Mouse (Mus musculus): Measurements from ENCODE around the gene Mcm5.

The Mcm5 gene

GRCm38 (mm10) chr8:75093399-75094156, 15.8 kb upstream of the Mcm5 start, which contains the start of gene Hmox1:
Gene Hmox1, plus strand, starts transcription at chr8:75093621.
- in situ Hi-C loops (cut with MseI, MboI), result no loop called here

DNA sequence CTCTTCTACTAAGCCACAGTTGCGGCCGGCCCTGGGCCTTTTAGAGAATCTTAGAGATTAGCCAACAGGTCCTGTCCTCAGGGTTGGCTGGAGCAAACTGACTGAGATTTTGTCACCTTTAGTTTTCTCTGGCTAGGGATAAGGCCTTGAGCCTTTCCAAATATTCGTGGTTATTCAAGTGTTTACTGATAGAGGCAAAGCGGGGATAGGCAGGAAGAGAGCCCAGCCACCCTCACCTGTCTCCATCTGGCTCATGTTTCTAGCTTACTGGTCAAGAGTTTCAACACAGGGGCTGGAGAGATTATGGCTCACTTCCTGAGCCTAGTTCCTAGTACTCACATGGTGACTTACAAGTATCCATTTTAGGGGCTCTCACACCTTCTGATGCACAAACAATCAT, 6.4 kb upstream of the Mcm5 start:
- in situ Hi-C loops (cut with MseI, MboI), result no loop called here

GRCm38 (mm10) chr8:75103376-75103878, 5.9 kb upstream of the Mcm5 start:
- in situ Hi-C loops (cut with MseI, MboI), result no loop called here

GRCm38 (mm10) chr8:75108527-75109235, 688 bp upstream of the Mcm5 start:
- in situ Hi-C loops (cut with MseI, MboI), result loop anchor here in 1 of 2 experiments (5.0 kb wide), 1 partner anchor 36 kb away; no protein-coding TSS in a partner anchor

DNA sequence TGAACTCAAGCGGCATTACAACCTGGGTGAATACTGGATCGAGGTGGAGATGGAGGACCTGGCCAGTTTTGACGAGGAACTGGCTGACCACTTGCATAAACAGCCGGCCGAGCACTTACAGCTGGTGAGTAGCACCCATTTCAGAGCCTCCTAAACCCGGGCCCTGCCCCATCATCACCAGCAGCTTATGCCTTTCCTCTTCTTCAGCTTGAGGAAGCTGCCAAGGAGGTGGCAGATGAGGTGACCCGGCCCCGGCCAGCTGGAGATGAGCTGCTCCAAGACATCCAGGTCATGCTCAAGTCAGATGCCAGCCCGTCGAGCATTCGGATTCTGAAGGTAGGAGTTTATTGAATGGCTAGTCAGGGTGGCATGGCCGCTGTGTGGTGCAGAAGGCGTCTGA, 724 bp downstream of the Mcm5 start:
- in situ Hi-C loops (cut with MseI, MboI), result no loop called here

- in situ Hi-C loops (cut with MseI, MboI), result no loop called here
These were observed 9.1 kb downstream of the Mcm5 start for GRCm38 (mm10) chr8:75118505-75118904.

DNA sequence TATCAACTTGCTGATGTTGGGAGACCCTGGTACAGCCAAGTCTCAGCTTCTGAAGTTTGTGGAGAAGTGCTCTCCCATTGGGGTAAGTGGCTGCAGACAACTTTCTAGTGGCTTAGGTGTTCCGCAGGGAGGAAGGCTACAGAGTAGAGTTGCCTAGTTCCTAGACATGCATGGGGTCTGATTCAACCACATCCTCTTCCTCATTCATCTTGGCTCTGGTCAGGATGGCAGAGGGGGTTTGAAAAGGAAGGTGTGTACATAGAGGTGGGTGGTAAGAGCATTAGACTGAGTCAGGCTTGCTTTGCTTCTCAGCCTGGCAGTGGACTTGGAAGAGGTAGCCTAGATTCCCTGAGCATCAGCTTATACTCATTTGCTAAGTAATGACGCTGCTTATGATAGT, 9.9 kb downstream of the Mcm5 start:
- in situ Hi-C loops (cut with MseI, MboI), result no loop called here

- in situ Hi-C loops (cut with MseI, MboI), result no loop called here
These were observed 10.4 kb downstream of the Mcm5 start for GRCm38 (mm10) chr8:75119747-75120146.

- in situ Hi-C loops (cut with MseI, MboI), result no loop called here
These were observed 18.0 kb downstream of the Mcm5 start for GRCm38 (mm10) chr8:75127406-75127805.

- in situ Hi-C loops (cut with MseI, MboI), result loop anchor here (5.0 kb wide), 1 partner anchor 90 kb away; no protein-coding TSS in a partner anchor
These were observed 23.1 kb downstream of the Mcm5 start for GRCm38 (mm10) chr8:75132485-75132884.

GRCm38 (mm10) chr8:75133399-75133798, 24.0 kb downstream of the Mcm5 start:
- in situ Hi-C loops (cut with MseI, MboI), result loop anchor here (5.0 kb wide), 1 partner anchor 89 kb away; no protein-coding TSS in a partner anchor

GRCm38 (mm10) chr8:75134603-75135391, 25.4 kb downstream of the Mcm5 start:
- in situ Hi-C loops (cut with MseI, MboI), result loop anchor here (5.0 kb wide), 1 partner anchor 88 kb away; no protein-coding TSS in a partner anchor

DNA sequence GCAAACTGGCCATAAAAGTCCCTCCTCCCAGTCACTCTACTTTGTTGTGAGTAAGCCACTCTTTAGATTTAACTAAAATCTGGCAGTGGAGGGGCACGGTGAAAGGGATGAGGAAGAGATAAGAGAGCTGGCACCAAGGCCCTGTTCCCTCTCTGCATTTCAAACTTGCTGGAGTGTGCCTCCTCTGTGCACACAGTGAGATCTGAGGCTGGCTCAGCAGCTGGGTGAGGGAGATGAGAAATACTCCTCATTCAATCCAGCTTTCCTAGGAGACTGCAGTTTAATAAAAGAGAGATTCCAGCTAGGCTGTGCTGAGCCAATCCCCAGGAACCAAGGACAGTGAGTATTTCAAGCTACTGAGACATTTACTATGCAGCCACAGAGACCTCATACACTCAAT, 26.4 kb downstream of the Mcm5 start:
- in situ Hi-C loops (cut with MseI, MboI), result no loop called here

DNA sequence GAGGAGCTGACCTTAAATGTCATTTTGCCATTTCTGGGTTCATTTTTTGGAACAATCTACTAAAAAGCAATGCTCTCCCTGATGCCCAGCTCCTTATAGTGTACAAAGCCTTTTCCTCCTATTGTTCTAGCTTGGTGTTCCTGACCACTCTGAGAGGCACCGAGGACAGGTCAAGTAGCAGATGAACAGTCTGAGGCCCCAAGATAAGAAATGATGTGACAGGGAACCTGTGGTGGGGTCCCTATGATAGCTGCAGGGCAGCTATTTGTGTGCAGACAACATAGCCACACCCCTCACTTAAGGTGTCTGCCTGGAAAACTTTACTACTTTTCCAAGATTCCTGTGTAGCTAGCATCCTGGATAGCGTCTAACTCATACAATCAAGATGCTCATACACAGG, 26.9 kb downstream of the Mcm5 start:
- in situ Hi-C loops (cut with MseI, MboI), result no loop called here

DNA sequence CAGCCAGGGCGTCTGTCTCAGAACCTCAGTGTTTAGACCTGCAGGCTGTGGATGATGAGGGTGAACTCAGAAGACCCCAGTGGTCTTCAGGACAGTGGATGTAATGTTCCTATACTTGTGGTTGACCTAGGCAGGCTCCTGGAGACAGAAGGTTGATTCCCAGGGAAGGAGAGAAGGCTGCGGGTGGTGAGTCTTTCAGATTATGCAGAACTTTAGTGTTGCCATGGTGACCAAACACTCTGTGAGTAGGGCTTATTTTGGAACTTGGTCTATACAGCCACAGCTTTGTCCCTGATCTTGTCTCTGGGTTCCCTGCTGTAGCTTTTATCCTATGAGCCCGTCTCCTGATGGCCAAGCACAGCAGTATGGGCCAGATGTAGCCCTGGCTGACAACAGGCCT, 28.2 kb downstream of the Mcm5 start:
- in situ Hi-C loops (cut with MseI, MboI), result no loop called here

- in situ Hi-C loops (cut with MseI, MboI), result no loop called here
These were observed 41.7 kb downstream of the Mcm5 start for GRCm38 (mm10) chr8:75150911-75151610.

DNA sequence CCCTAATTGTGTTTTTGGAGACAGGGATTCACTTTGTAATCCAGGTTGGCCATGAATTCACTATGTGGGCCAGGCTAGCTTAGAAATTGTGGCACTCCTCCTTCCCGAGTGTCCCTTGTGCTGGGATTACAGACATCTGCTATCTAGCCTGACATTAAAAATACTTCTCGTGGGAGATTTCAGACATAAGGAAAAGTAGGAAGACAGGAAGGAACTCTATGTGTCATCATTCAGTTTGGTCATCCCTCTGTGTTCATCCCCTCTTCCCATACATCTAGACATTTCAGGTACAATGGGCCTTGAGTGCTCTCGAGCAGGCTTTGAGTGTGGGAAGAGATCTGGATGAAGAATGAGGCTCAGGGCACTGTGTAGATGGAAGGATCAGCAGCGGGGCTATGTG, 42.4 kb downstream of the Mcm5 start:
- in situ Hi-C loops (cut with MseI, MboI), result no loop called here

GRCm38 (mm10) chr8:75152505-75153082, 43.2 kb downstream of the Mcm5 start:
- in situ Hi-C loops (cut with MseI, MboI), result no loop called here

DNA sequence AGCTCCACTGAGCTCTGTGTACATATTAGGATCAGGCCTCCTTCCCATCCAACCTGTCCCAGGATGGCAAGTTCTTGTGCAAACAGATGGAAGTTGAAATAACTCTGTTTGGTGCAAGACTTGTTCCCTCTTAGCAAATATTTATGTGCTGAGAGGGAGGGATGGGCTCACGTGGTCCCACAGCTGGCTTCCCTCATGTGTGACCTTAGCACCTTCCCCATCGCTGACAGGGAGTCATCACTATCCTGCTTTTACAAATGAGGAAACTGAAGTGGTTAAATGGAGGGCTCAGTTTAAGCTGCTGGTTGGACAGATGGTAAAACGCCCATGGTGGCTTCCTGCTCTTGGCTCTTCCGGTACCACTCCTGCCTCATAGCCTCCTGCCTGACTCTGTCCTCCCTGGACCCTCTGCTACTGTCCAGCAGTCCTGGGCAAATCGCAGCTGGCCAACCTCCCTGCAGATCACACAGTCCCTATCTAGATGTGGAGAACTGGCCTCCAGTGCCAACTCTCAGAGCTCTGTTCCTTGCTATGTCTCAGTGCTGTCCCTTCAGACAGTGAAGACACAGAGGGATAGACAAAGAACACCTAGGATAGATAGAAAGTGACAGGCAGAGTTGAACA, 45.6 kb downstream of the Mcm5 start:
- in situ Hi-C loops (cut with MseI, MboI), result no loop called here

DNA sequence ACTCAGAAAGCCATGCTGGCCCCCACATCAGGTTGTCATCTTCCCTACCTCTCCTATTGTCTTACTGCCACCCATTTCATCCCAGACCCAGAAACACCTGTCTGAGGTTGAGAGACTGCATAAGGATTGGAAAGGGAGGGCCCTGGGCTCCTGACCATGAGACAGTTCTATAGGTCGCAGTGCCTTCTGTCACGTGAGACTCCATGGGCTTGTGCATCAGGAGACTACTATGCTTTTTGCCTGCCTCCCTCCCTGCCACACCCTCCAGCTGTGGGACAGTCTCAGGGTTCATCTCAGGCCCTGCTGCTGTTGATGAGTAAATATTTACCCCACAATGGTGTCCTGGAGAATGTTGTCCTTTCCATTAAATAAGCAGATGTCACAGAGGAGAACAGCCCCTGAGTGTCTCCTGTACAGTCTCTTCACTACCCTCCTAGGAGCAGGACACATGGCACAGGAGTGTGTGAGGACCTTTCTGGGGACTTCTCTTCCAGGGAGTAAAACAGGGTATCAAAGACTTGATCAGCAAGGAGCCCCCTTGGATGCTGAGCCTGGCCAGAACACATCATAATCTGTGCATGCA, 46.5 kb downstream of the Mcm5 start:
- in situ Hi-C loops (cut with MseI, MboI), result no loop called here
